Mouse (Mus musculus) cerebellum, adult 18-20 months (tissue): ENCODE data around the gene Phactr4.

ENCODE experiments used
- DNase-seq, 2 experiments: peaks; one replicate each; pipeline ENCODE4 v3.0.0; 2021

Gene Phactr4

DNA sequence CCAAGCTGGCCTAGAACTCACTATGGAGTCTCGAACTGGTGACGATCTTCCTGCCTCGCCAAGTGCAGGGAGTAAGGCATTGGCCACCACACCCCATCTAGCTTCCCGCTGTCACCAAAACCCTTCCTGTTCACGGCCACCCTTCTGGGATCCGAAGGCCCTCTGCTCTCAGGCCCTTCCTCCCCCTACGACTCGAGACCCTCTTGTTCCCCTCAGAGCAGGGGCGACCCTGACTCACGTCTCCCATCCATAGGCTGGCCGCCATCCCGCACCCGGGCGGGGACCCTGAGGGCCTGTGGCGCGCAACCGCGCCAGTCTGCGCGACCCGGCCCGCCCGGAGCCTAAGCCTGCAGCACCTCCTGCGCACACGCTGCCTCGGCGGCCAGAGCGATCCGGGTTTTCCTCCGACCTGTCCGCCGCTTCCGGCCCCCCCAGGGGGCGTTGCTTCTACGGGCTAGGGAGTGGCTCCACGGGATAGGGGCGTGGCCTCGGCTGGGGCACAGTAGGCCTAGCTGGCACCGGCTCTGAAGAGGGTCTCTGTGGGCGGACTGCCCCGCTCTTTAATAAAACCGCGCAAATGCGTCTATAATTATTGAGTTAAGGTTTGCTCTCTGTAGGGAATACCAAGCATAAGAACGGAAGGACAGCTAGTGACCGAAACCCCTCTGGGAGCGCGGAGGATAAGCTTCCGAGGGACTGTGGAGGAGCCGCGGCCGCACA lies 93.0 kb downstream of the Phactr4 start, which contains the start of gene Trnau1ap:
Gene Trnau1ap (minus strand): TSS at position 424 of the 720 bp plus-strand sequence.
- DNase-seq = peak; percentile 88 to 91

- no peak for DNase-seq
Observed at GRCm38 (mm10) chr4:132328391-132328982, 93.8 kb downstream of the Phactr4 start.

GRCm38 (mm10) chr4:132326481-132326880 lies 95.8 kb downstream of the Phactr4 start:
- DNase-seq = no peak

GRCm38 (mm10) chr4:132315711-132316110 lies 106.6 kb downstream of the Phactr4 start:
- DNase-seq = no peak

DNA sequence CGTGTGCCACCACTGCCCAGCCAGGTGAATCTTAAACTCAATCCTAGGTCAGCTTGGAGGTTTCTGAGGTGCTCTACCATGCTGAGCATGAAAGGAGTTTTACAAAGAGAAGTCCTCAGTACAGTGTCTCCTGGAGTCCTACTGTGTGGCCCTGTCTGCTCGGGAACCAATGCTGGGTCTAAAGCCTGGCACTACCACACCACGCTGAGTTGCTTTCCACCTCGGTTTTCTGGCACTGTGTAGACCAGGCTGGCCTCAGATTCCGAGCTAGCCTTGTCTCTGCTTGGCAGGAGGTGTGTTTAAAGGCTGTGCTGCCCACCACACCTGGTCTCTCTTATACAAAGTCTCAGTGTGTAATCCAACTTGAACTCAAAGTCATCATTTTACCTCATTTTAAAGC lies 109.7 kb downstream of the Phactr4 start:
- no peak for DNase-seq

DNA sequence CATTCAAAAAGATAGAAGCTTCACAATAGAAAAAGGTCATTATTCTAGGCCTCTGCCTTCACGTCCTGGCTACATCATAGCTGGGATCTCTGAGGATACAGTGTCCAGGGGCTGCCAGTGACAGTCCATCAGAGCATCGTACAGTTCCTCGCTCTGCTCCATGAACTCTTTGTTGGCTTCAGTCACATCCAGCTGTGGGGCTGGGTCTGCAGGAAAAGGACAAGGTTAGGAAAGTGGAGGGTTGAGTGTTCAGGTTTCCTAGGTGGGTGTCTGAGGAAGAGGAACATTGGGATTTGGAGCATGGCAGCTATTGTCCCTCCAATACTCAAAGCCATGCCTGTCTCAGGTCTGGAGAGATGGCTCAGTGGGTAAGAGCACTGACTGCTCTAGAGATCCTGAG lies 110.5 kb downstream of the Phactr4 start:
- no peak for DNase-seq

DNA sequence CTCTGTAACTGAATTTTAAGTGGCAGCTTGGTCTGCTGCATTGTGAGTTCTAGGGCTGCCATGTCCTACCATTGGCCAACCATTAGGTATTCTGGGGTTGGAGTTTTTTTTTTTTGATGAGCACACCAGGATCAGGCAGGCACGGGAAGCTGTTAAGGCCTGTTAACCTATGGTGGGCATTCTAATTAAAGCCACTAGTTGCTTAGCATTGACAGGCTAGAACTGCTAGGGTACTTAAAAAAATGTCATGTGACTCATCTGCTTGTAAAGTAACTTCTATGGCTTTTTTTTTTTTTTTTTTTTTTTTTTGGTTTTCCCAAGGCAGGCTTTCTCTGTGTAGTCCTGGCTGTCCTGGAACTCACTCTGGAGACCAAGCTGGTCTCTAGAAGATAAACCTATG lies 111.1 kb downstream of the Phactr4 start:
- DNase-seq = no peak

- DNase-seq = peak; percentile 28 to 39
Observed at GRCm38 (mm10) chr4:132309849-132310472, 112.3 kb downstream of the Phactr4 start.

GRCm38 (mm10) chr4:132309140-132309848 lies 113.0 kb downstream of the Phactr4 start:
- peak in 1 of 2 experiments; percentile 34 for DNase-seq

- DNase-seq = peak; percentile 89 to 94
Observed at GRCm38 (mm10) chr4:132308437-132309139, 113.7 kb downstream of the Phactr4 start.

- DNase-seq = no peak
Observed at GRCm38 (mm10) chr4:132306004-132306403, 116.3 kb downstream of the Phactr4 start.
